Mouse (Mus musculus) lung, embryonic 14.5 days (tissue): ENCODE data around the gene Snapc3. TPM values are rescaled to one million over a fixed set of nuclear protein-coding genes. Genes with fewer than 3 reads are reported as not detected.

Source experiments
- ATAC-seq: fragments of 200-750 bp; cut with Nextera tagmentation; 2 replicates; pipeline ENCODE4 v1.8.0; 2017; ENCODE audit warnings: mild to moderate bottlenecking, moderate TSS enrichment, moderate library complexity; ENCODE audit not compliant: insufficient read depth
- DNase-seq: peaks from one replicate; pipeline ENCODE4 v3.0.0-alpha.2; 2015
- H3K27ac ChIP-seq: fragments of 300-500 bp; sonication (generic); 2 replicates; pipeline ENCODE4 v1.5.1; 2014; ENCODE audit warnings: low read depth, mild to moderate bottlenecking, moderate library complexity
- H3K27me3 ChIP-seq: fragments of 300-500 bp; sonication (generic); 2 replicates; pipeline ENCODE4 v1.6.1; 2014; ENCODE audit warnings: low read length, control low read depth; ENCODE audit not compliant: insufficient read depth
- H3K36me3 ChIP-seq: fragments of 300-500 bp; sonication (generic); 2 replicates; pipeline ENCODE4 v1.6.1; 2014; ENCODE audit warnings: control low read depth; ENCODE audit not compliant: insufficient read depth
- H3K4me1 ChIP-seq: fragments of 300-500 bp; sonication (generic); 2 replicates; pipeline ENCODE4 v1.6.1; 2014; ENCODE audit warnings: antibody characterized with exemption, control low read depth; ENCODE audit not compliant: insufficient read depth
- H3K4me2 ChIP-seq: fragments of 300-500 bp; sonication (generic); 2 replicates; pipeline ENCODE4 v1.6.1; 2014; ENCODE audit warnings: mild to moderate bottlenecking
- H3K4me3 ChIP-seq: fragments of 300-500 bp; sonication (generic); 2 replicates; pipeline ENCODE4 v1.5.1; 2014; ENCODE audit warnings: low read depth, low read length
- H3K9ac ChIP-seq: fragments of 300-500 bp; sonication (generic); 2 replicates; pipeline ENCODE4 v1.6.1; 2014
- H3K9me3 ChIP-seq: fragments of 300-500 bp; sonication (generic); 2 replicates; pipeline ENCODE4 v1.6.1; 2016; ENCODE audit warnings: low read depth, low read length, control low read depth
- CTCF ChIP-seq: IDR thresholded peaks from 2 replicates; pipeline ENCODE4 v1.5.1; 2016; ENCODE audit warnings: antibody characterized with exemption, low read depth
- WGBS: fragments of 180-500 bp; shearing (Covaris S2); extraction: QIAGEN DNeasy Blood & Tissue Kit; methylation state at CpG from one replicate; pipeline ENCODE4 v1.1.7; 2014; 5-methylcytosine and 5-hydroxymethylcytosine counted together
- polyA plus RNA-seq: library from polyadenylated mRNA; unstranded; fragments of >200 nt; fragmentation: Nextera tagmentation; extraction: Ambion mirVana; gene quantifications from 2 replicates; pipeline ENCODE4 v1.2.1, GENCODE M21; 2014

The Snapc3 gene
- polyA plus RNA-seq, 1 experiment from 2014 or later, result 48.9 TPM

DNA sequence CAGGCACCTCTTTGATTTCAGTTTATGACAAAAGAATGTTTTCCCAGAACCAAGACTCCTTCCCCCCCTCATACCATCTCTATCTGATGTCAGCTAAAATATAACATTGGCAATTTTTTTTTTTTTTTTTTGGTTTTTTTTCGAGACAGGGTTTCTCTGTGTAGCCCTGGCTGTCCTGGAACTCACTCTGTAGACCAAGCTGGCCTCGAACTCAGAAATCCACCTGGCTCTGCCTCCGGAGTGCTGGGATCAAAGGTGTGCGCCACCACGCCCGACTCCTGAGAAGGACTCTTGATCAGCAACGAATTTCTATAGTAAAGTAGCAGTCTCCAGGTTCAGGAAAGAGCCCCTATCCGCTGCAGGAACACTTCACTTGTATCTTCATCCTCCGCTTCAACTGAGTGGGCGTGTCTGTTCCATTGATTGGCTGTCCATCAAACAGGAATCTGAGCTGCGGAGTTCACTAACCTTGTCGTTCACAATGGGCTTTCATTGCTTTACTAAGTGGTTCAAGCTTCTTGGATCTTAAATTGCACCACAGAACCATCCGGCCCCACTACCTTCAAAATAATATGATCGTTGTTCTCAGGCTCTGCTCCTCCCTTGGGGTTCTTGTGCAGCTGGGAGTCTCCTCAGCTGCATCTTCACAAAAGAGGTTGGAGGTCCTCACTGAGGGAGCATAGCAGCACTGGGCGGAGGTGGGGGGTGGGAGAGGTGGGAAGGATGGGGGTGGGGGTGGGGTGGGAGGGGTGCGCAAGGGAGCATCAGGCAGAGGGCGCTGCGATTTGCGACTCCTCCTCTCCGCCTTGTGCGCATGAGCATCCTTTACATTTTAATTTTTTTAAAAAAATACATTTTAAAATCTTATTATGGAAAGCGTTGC, 82.9 kb downstream of the Snapc3 start:
- Histone ChIP-seq H3K36me3 (no peaks in the 10 kb centered on the region), H3K27me3 (no peaks in the 10 kb centered on the region), H3K4me3 (peak overlapping the region; percentile 18), H3K27ac (no peak overlapping the region), H3K4me2 (peak overlapping the region; percentile 57), H3K9ac (peak overlapping the region; percentile 8; the same call in 1 of the 2 replicates), H3K9me3 (no peaks in the 10 kb centered on the region), H3K4me1 (no peaks in the 10 kb centered on the region)
- WGBS, result 7% methylated on average over 22 of the region's 22 CpGs
- ATAC-seq (peak; percentile 56; the same call in 1 of the 2 replicates), DNase-seq (peak; percentile 59)
- no peak for TF ChIP-seq CTCF

DNA sequence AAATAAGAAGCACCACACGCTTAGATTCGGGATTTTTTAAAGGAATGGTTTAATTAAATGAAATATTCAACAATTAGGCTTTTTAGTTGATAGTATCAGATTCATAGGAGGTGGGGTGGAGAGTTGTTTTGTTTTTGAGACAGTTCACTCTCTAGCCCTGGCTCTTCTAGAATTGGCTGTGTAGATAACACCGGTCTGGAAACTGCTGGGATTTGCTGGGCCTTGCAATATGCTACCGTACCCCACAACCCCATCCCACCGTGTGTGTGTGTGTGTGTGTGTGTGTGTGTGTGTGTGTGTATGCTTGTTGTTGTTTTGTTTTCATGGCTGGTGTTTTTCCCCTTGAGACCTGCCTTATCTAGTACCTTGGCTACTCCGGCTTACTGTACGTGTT, 83.5 kb downstream of the Snapc3 start:
- no peaks in the 10 kb centered on the region for H3K9me3 ChIP-seq
- no peak overlapping the region for H3K9ac ChIP-seq
- ATAC-seq, result no peak
- no peaks in the 10 kb centered on the region for H3K4me1 ChIP-seq
- peak overlapping the region; percentile 18 for H3K4me3 ChIP-seq
- WGBS, result 40% methylated on average over 7 of the region's 7 CpGs
- DNase-seq, result no peak
- H3K27me3 ChIP-seq, result no peaks in the 10 kb centered on the region
- no peaks in the 10 kb centered on the region for H3K36me3 ChIP-seq
- no peak for TF ChIP-seq CTCF
- H3K27ac ChIP-seq, result no peak overlapping the region
- H3K4me2 ChIP-seq, result peak overlapping the region; percentile 57

DNA sequence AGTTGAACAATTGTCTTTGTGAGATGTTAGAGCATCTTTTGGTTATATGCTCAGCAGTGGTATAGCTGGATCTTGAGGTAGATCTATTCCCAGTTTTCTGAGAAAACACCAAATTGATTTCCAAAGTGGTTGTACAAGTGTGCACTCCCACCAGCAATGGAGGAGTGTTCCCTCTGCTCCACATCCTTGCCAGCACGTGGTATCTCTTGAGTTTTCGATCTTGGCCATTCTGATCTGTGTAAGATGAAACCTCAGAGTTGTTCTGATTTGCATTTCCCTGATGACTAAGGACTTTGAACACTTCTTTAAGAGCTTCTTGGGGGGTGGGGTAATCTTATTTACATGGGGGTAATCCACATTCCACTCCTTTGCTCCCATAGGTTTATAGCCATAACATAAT, 92.1 kb downstream of the Snapc3 start:
- Histone ChIP-seq H3K9me3 (no peaks in the 10 kb centered on the region), H3K27ac (no peak overlapping the region), H3K4me1 (no peaks in the 10 kb centered on the region), H3K36me3 (no peaks in the 10 kb centered on the region), H3K9ac (no peak overlapping the region), H3K27me3 (no peaks in the 10 kb centered on the region), H3K4me2 (no peak overlapping the region), H3K4me3 (no peak overlapping the region)
- ATAC-seq (no peak), DNase-seq (no peak)
- 39% methylated on average over 2 of the region's 2 CpGs for WGBS
- TF ChIP-seq CTCF, result no peak

DNA sequence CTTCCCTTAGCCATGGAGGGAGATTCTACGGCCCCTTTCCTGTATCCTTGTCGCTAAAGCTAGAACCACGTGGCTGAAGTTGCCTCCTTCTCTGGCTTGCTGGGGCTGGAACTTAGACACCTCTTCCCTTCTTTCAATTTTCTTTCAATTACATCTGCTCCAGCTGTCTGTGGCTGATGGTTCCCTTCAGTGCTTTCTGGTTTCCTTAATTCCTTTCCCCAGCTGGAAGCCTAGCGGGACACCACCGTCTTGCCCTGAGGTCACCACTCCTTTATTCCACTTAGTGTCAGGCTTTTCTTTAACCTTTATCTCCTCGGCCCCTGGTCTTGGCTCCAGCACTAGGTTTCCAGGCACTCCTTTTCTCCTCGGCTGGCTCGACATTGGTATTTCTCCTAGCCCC, 93.6 kb downstream of the Snapc3 start:
- H3K27ac ChIP-seq, result no peak overlapping the region
- no peak overlapping the region for H3K4me3 ChIP-seq
- no peak for DNase-seq
- H3K4me1 ChIP-seq, result no peaks in the 10 kb centered on the region
- WGBS, result 56% methylated on average over 8 of the region's 8 CpGs
- no peak for TF ChIP-seq CTCF
- no peaks in the 10 kb centered on the region for H3K36me3 ChIP-seq
- no peak overlapping the region for H3K4me2 ChIP-seq
- no peaks in the 10 kb centered on the region for H3K9me3 ChIP-seq
- no peaks in the 10 kb centered on the region for H3K27me3 ChIP-seq
- no peak for ATAC-seq
- no peak overlapping the region for H3K9ac ChIP-seq

DNA sequence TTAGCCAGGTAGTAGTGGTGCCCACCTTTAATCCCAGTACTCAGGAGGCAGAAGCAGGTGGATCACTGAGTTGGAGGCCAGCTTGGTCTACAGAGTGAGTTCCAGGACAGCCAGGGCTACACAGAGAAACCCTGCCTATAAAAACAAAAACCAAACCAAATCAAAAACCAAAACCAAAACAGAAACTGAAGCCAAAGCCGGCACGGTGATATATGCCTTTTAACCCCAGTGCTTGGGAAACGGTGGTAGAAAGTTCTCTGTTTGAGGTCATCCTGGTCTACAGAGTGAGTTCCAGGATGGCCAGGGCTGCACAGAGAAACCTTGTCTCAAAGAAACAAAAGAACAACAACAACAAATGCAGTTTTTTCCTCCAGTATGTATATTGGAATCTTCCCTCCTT, 94.7 kb downstream of the Snapc3 start:
- WGBS, result 79% methylated on average over 3 of the region's 3 CpGs
- no peak overlapping the region for H3K9ac ChIP-seq
- no peak overlapping the region for H3K27ac ChIP-seq
- DNase-seq (no peak), ATAC-seq (no peak)
- no peaks in the 10 kb centered on the region for H3K4me1 ChIP-seq
- no peak overlapping the region for H3K4me2 ChIP-seq
- TF ChIP-seq CTCF, result no peak
- H3K9me3 ChIP-seq, result no peaks in the 10 kb centered on the region
- H3K36me3 ChIP-seq, result no peaks in the 10 kb centered on the region
- H3K4me3 ChIP-seq, result no peak overlapping the region
- H3K27me3 ChIP-seq, result no peaks in the 10 kb centered on the region

DNA sequence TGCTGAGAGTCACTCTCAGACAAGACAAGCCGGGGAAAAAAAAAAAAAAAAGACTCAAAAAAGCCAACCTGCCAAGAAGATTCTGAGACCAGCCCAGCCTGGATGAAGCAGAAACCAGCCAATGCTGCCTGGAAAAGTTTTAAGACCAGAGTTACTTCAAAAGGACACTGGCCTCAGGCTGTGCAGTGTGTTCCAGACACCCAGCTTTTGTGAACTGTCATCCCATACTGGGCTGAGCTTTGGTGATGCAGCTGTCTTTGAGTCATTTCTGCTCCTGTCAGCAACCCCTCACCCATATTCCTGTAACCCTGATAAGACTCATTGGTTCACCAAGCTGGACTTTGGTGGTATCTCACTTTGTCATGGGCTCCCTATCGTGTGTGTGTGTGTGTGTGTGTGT, 95.1 kb downstream of the Snapc3 start:
- ATAC-seq (no peak), DNase-seq (no peak)
- no peak overlapping the region for H3K4me3 ChIP-seq
- H3K4me2 ChIP-seq, result no peak overlapping the region
- H3K36me3 ChIP-seq, result no peaks in the 10 kb centered on the region
- H3K9me3 ChIP-seq, result no peaks in the 10 kb centered on the region
- no peaks in the 10 kb centered on the region for H3K27me3 ChIP-seq
- WGBS, result 38% methylated on average over 2 of the region's 2 CpGs
- no peak for TF ChIP-seq CTCF
- H3K4me1 ChIP-seq, result no peaks in the 10 kb centered on the region
- no peak overlapping the region for H3K27ac ChIP-seq
- no peak overlapping the region for H3K9ac ChIP-seq

DNA sequence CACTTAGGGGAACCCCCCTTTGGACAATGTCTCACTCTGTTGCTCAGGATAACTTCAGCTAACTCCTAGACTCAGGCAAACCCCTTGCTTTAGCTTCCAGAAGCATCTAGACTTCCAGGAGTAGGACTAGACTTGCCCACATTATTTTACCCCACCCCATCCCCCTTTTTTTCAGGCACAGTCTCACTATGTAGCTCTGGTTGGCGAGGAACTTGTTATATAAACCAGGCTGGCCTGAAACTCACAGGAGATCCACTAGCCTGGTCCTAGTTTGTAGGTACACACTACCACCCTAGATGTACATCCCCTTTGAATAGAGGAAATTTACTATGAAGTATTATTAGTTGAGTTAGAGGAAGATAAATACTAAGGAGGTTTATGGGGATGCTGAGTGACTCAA, 96.7 kb downstream of the Snapc3 start:
- ATAC-seq (no peak), DNase-seq (no peak)
- no peaks in the 10 kb centered on the region for H3K4me1 ChIP-seq
- H3K9ac ChIP-seq, result no peak overlapping the region
- H3K4me3 ChIP-seq, result no peak overlapping the region
- no peak for TF ChIP-seq CTCF
- H3K4me2 ChIP-seq, result no peak overlapping the region
- H3K36me3 ChIP-seq, result no peaks in the 10 kb centered on the region
- H3K27me3 ChIP-seq, result no peaks in the 10 kb centered on the region
- no peak overlapping the region for H3K27ac ChIP-seq
- H3K9me3 ChIP-seq, result no peaks in the 10 kb centered on the region
- WGBS, result 86% methylated on average over 1 of the region's 1 CpGs
